Mouse (Mus musculus) lung, postnatal 0 days (tissue): ENCODE results near the gene Krt87. TPM values are rescaled to one million over a fixed set of nuclear protein-coding genes. Genes with fewer than 3 reads are reported as not detected.

ENCODE experiments used
- ATAC-seq: fragments of 200-750 bp; cut with Nextera tagmentation; 2 replicates; pipeline ENCODE4 v1.8.0; 2017; ENCODE audit warnings: moderate library complexity
- DNase-seq: peaks from one replicate; pipeline ENCODE4 v3.0.0-alpha.2; 2016; ENCODE audit warnings: low spot score
- H3K27ac ChIP-seq: fragments of 300-500 bp; sonication (generic); 2 replicates; pipeline ENCODE4 v1.5.1; 2014; ENCODE audit warnings: antibody characterized with exemption, mild to moderate bottlenecking, low read length, mixed read lengths
- H3K27me3 ChIP-seq: fragments of 300-500 bp; sonication (generic); replicated peaks from 2 replicates; pipeline ENCODE4 v1.6.1; 2014; ENCODE audit warnings: low read length, mixed read lengths; ENCODE audit not compliant: insufficient read depth
- H3K36me3 ChIP-seq: fragments of 300-500 bp; sonication (generic); 2 replicates; pipeline ENCODE4 v1.6.1; 2014; ENCODE audit warnings: low read length, mixed read lengths; ENCODE audit not compliant: insufficient read depth
- H3K4me1 ChIP-seq: fragments of 300-500 bp; sonication (generic); 2 replicates; pipeline ENCODE4 v1.6.1; 2014; ENCODE audit warnings: antibody characterized with exemption, low read depth, low read length, mixed read lengths; ENCODE audit not compliant: insufficient read depth
- H3K4me2 ChIP-seq: fragments of 300-500 bp; sonication (generic); replicated peaks from 2 replicates; pipeline ENCODE4 v1.6.1; 2014; ENCODE audit warnings: low read depth, mild to moderate bottlenecking, low read length, moderate library complexity, mixed read lengths
- H3K4me3 ChIP-seq: fragments of 300-500 bp; sonication (generic); 2 replicates; pipeline ENCODE4 v1.5.1; 2014; ENCODE audit warnings: low read depth, low read length
- H3K9ac ChIP-seq: fragments of 300-500 bp; sonication (generic); replicated peaks from 2 replicates; pipeline ENCODE4 v1.6.1; 2014; ENCODE audit warnings: low read depth, mild to moderate bottlenecking
- H3K9me3 ChIP-seq: fragments of 300-500 bp; sonication (generic); 2 replicates; pipeline ENCODE4 v1.6.1; 2016; ENCODE audit warnings: low read length, mixed read lengths
- CTCF ChIP-seq: IDR thresholded peaks from 2 replicates; pipeline ENCODE4 v1.5.1; 2016; ENCODE audit warnings: antibody characterized with exemption, mild to moderate bottlenecking
- EP300 ChIP-seq: IDR thresholded peaks from 2 replicates; pipeline ENCODE4 v1.6.1; 2016; ENCODE audit warnings: antibody characterized with exemption, mild to moderate bottlenecking, control low read depth
- WGBS: fragments of 180-500 bp; shearing (Covaris S2); extraction: QIAGEN DNeasy Blood & Tissue Kit; methylation state at CpG from one replicate; pipeline ENCODE4 v1.1.7; 2014; 5-methylcytosine and 5-hydroxymethylcytosine counted together
- polyA plus RNA-seq: library from polyadenylated mRNA; unstranded; fragments of >200 nt; fragmentation: Nextera tagmentation; extraction: Ambion mirVana; gene quantifications from 2 replicates; pipeline ENCODE4 v1.2.1, GENCODE M21; 2015

Krt87 gene
- polyA plus RNA-seq, 1 experiment from 2014 or later: 0.24 TPM

DNA sequence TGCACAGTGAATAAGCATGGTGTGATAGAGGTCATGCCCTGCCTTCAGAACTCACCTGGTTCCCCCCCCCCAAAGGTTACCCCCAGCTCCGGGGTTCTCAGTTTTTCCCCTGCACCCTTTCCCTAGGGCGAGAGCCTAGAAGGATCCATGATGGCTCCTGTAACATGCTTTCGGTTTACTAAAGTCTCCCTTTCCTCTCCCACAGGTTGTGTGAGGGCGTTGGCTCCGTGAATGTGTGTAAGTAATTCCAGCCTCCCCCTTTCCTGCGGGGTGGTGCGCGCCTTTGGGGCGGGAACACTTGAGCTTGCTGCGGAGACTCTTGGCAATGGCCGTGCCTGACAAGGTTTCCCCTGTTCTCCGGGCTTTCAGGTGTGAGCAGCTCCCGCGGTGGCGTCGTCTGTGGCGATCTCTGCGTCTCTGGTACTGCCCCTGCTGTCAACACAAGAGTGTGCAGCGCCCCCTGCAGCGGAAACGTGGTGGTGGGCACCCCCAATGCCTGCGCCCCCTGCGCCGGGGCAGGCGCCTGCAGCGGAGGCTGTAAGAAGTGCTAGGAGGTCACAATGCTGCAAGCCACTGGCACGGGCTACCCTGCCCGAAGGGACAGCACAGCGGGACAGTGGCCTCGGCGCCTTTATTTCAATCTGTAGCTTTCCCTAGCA, 40.5 kb upstream of the Krt87 start:
- Histone ChIP-seq H3K27me3 (no peaks in the 10 kb centered on the region), H3K9me3 (no peaks in the 10 kb centered on the region), H3K4me2 (peak overlapping the region; percentile 49), H3K36me3 (no peaks in the 10 kb centered on the region), H3K9ac (no peak overlapping the region), H3K27ac (no peak overlapping the region), H3K4me1 (no peaks in the 10 kb centered on the region), H3K4me3 (peak overlapping the region; percentile 19; the same call in 1 of the 2 replicates)
- DNase-seq (peak; percentile 55), ATAC-seq (peak; percentile 75)
- 6% methylated on average over 31 of the region's 31 CpGs for WGBS
- TF ChIP-seq EP300: no peak
- peak; percentile 76 for TF ChIP-seq CTCF

GRCm38 (mm10) chr15:101472952-101473528, 34.4 kb upstream of the Krt87 start, which contains the start of gene Krt86:
Gene Krt86 (plus strand): TSS chr15:101473478.
- peak; percentile 75 for DNase-seq
- no peaks in the 10 kb centered on the region for H3K27me3 ChIP-seq
- no peaks in the 10 kb centered on the region for H3K9me3 ChIP-seq
- no peak within 1 kb of the TSS for H3K27ac ChIP-seq
- no peaks in the 10 kb centered on the region for H3K4me1 ChIP-seq
- TF ChIP-seq EP300 (no peak), CTCF (no peak)
- H3K4me2 ChIP-seq: no peak within 1 kb of the TSS
- no peak within 1 kb of the TSS for H3K4me3 ChIP-seq
- H3K36me3 ChIP-seq: no peaks in the 10 kb centered on the region
- H3K9ac ChIP-seq: no peak within 1 kb of the TSS
- peak; percentile 47; the same call in 1 of the 2 replicates for ATAC-seq
- WGBS: 25% methylated on average over 10 of the region's 10 CpGs

- 66% methylated on average over 4 of the region's 4 CpGs for WGBS
- Histone ChIP-seq H3K36me3 (no peaks in the 10 kb centered on the region), H3K4me2 (no peak overlapping the region), H3K9me3 (no peaks in the 10 kb centered on the region), H3K4me1 (no peaks in the 10 kb centered on the region), H3K4me3 (no peak overlapping the region), H3K27me3 (no peaks in the 10 kb centered on the region), H3K9ac (no peak overlapping the region), H3K27ac (no peak overlapping the region)
- TF ChIP-seq CTCF: no peak
- no peak for TF ChIP-seq EP300
- no peak for ATAC-seq
- DNase-seq: no peak
Observed at GRCm38 (mm10) chr15:101469093-101469492, 30.5 kb upstream of the Krt87 start.

DNA sequence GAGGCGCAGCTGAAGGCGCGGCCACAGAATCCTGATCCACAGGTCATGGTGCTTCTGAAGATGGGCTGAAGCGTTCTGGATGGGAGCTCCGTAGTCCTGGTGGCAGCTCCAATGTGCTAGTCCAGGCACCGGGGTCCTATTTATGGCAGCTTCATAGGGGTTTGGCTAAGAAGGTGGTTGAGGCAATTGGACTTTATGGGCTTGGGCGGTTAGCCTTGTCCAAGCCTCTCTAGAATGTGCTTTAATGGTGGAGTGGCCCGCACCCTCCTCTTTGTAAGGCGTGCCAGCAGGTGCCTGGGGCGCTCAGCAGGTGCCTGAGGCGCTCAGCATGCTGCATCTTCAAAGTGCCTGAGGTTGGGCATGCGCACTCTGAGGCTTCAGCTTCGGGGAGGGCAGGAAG, 25.0 kb upstream of the Krt87 start, which contains the start of gene Krt81:
Gene Krt81 (minus strand): TSS at position 101 of the 400 bp plus-strand sequence.
- no peaks in the 10 kb centered on the region for H3K9me3 ChIP-seq
- H3K27ac ChIP-seq: no peak within 1 kb of the TSS
- ATAC-seq: no peak
- TF ChIP-seq CTCF (no peak), EP300 (no peak)
- no peak within 1 kb of the TSS for H3K4me2 ChIP-seq
- DNase-seq: no peak
- H3K4me3 ChIP-seq: no peak within 1 kb of the TSS
- WGBS: 74% methylated on average over 13 of the region's 13 CpGs
- no peaks in the 10 kb centered on the region for H3K4me1 ChIP-seq
- H3K36me3 ChIP-seq: no peaks in the 10 kb centered on the region
- no peak within 1 kb of the TSS for H3K9ac ChIP-seq
- H3K27me3 ChIP-seq: no peaks in the 10 kb centered on the region

DNA sequence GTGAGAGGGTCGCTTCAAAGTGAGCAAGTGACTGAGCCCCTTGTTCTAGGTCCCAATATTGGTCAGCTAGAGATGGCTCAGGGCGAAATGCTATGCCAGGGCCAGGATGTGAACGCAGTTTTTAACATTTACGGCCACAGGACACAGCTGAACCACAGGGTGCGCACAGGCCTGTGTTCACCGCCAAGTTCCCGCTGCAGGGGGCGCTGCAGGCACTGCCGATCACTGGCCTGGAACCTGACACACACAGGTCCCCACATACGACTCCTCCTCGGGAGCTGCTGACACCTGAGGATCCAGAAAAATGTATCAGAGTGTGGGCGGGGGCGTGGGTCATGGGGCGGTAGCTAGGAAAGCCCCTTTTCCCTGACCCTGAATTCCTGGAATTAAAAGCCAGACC, 20.7 kb upstream of the Krt87 start:
- Histone ChIP-seq H3K36me3 (no peaks in the 10 kb centered on the region), H3K27me3 (no peaks in the 10 kb centered on the region), H3K4me1 (no peaks in the 10 kb centered on the region), H3K4me2 (no peak overlapping the region), H3K27ac (no peak overlapping the region), H3K9me3 (no peaks in the 10 kb centered on the region), H3K4me3 (no peak overlapping the region), H3K9ac (no peak overlapping the region)
- TF ChIP-seq EP300 (no peak), CTCF (peak; percentile 34)
- DNase-seq (no peak), ATAC-seq (no peak)
- WGBS: 74% methylated on average over 14 of the region's 14 CpGs

GRCm38 (mm10) chr15:101458361-101458930, 19.8 kb upstream of the Krt87 start:
- TF ChIP-seq EP300: no peak
- TF ChIP-seq CTCF: no peak
- Histone ChIP-seq H3K9ac (no peak overlapping the region), H3K27me3 (no peaks in the 10 kb centered on the region), H3K4me1 (no peaks in the 10 kb centered on the region), H3K4me2 (no peak overlapping the region), H3K27ac (no peak overlapping the region), H3K4me3 (no peak overlapping the region), H3K9me3 (no peaks in the 10 kb centered on the region), H3K36me3 (no peaks in the 10 kb centered on the region)
- 49% methylated on average over 16 of the region's 16 CpGs for WGBS
- no peak for DNase-seq
- ATAC-seq: no peak
